Mouse (Mus musculus) ES-E14 (cell line): ENCODE data around the gene Sesn2. TPM values are rescaled to one million over a fixed set of nuclear protein-coding genes. Genes with fewer than 3 reads are reported as not detected.

Source experiments
- DNase-seq: peaks from one replicate; pipeline ENCODE4 v3.0.0-alpha.2; 2013; ENCODE audit warnings: low read depth, low spot score
- H3K27ac ChIP-seq: 2 replicates; pipeline ENCODE4 v1.5.1; 2012; ENCODE audit warnings: low read depth, mild to moderate bottlenecking, low read length, moderate library complexity, mixed read lengths; ENCODE audit not compliant: poor library complexity, insufficient read depth, severe bottlenecking
- H3K36me3 ChIP-seq: 2 replicates; pipeline ENCODE4 v1.6.1; 2012; ENCODE audit warnings: mild to moderate bottlenecking, low read length, moderate library complexity, mixed read lengths; ENCODE audit not compliant: control insufficient read depth, poor library complexity, insufficient read depth, severe bottlenecking
- H3K4me1 ChIP-seq, 2 experiments: fragments of 150-350 bp in 1 of 2; sonication (generic) in 1 of 2; 2 replicates each; pipeline ENCODE4 v1.6.1; 2012; ENCODE audit warnings: low read length in 2 of 2, mild to moderate bottlenecking in 1 of 2, mixed read lengths in 1 of 2; ENCODE audit not compliant: control insufficient read depth in 2 of 2, insufficient read depth in 2 of 2, poor library complexity in 1 of 2
- H3K4me3 ChIP-seq, 2 experiments: fragments of 150-350 bp in 1 of 2; sonication (generic) in 1 of 2; 2 replicates each; pipeline ENCODE4 v1.5.1; 2012; ENCODE audit warnings: low read length in 2 of 2, low read depth in 1 of 2, mild to moderate bottlenecking in 1 of 2, mixed read lengths in 1 of 2; ENCODE audit not compliant: insufficient read depth in 1 of 2, poor library complexity in 1 of 2, severe bottlenecking in 1 of 2
- H3K9ac ChIP-seq: 2 replicates; pipeline ENCODE4 v1.6.1; 2012; ENCODE audit warnings: low read depth, mild to moderate bottlenecking, low read length, mixed read lengths; ENCODE audit not compliant: poor library complexity, insufficient read depth, severe bottlenecking
- H3K9me3 ChIP-seq: fragments of 150-350 bp; sonication (generic); 2 replicates; pipeline ENCODE4 v1.6.1; 2012; ENCODE audit warnings: low read depth, mild to moderate bottlenecking, low read length; ENCODE audit not compliant: control insufficient read depth, insufficient read depth
- CHD2 ChIP-seq: IDR thresholded peaks from 2 replicates; pipeline ENCODE4 v1.6.1; 2014; ENCODE audit warnings: mild to moderate bottlenecking, low read depth, low read length, inconsistent platforms
- HCFC1 ChIP-seq: IDR thresholded peaks from 2 replicates; pipeline ENCODE4 v1.6.1; 2012; ENCODE audit warnings: low read length, inconsistent platforms, borderline replicate concordance; ENCODE audit not compliant: insufficient read depth
- MAFK ChIP-seq: IDR thresholded peaks from 2 replicates; pipeline ENCODE4 v1.6.1; 2014; ENCODE audit warnings: mild to moderate bottlenecking, low read depth, low read length, inconsistent platforms; ENCODE audit not compliant: insufficient read depth
- ZC3H11A ChIP-seq: IDR thresholded peaks from 2 replicates; pipeline ENCODE4 v1.6.1; 2012; ENCODE audit warnings: low read depth, mild to moderate bottlenecking, inconsistent platforms, low read length, borderline replicate concordance
- ZNF384 ChIP-seq: IDR thresholded peaks from 2 replicates; pipeline ENCODE4 v1.6.1; 2012; ENCODE audit warnings: low read depth, low read length, inconsistent platforms
- in situ Hi-C, 2 experiments: fragments of 600-800 bp; cut with MboI; formaldehyde crosslinking; loops; one replicate each; pipeline ENCODE4 v1.15.1; 2025; ENCODE audit warnings: low sequenced_read_pairs in 2 of 2, inconsistent platforms in 1 of 2; ENCODE audit not compliant: unreplicated experiment in 2 of 2
- total RNA-seq: library from RNA; depleted of rRNA; stranded (reverse); fragments of 300-350 nt; gene quantifications from 2 replicates; pipeline ENCODE4 v1.2.3, GENCODE M21; 2012

Gene Sesn2
- total RNA-seq, 1 experiment, result 75.8 TPM

DNA sequence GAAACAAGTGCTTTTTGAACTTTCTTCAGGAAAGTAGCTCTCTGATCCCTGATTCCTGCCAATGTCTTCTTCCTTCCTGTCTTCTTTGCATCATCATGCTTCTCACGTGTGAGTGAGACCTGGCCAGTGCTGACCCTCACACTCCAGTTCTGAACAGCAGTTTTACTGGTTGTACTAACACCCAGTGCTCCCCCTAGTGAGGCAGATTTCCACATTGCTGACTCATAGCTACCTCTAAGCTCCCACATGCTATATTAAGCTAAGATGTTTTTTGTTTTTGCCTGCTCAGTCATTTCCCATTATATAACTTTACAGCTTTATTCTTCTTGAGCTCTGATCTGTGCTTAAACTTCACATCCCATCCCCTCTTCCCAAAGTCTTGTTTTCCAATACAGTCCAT lies 32.4 kb upstream of the Sesn2 start:
- H3K9ac ChIP-seq, result no peak overlapping the region
- in situ Hi-C loops, result no loop called here
- H3K36me3 ChIP-seq, result peaks cover 52% of the 10 kb centered on the region
- H3K9me3 ChIP-seq, result no peaks in the 10 kb centered on the region
- peaks cover 0 to 5% of the 10 kb centered on the region in 2 experiments; a peak in 1 of 4 replicates for H3K4me1 ChIP-seq
- TF ChIP-seq HCFC1, result no peak
- no peak for TF ChIP-seq ZC3H11A
- TF ChIP-seq MAFK, result 0 out of 2 replicates have a peak, but pooled peaks have one; percentile 22
- no peak for TF ChIP-seq ZNF384
- no peak for TF ChIP-seq CHD2
- H3K27ac ChIP-seq, result no peak overlapping the region
- no peak for DNase-seq
- no peak overlapping the region for H3K4me3 ChIP-seq

DNA sequence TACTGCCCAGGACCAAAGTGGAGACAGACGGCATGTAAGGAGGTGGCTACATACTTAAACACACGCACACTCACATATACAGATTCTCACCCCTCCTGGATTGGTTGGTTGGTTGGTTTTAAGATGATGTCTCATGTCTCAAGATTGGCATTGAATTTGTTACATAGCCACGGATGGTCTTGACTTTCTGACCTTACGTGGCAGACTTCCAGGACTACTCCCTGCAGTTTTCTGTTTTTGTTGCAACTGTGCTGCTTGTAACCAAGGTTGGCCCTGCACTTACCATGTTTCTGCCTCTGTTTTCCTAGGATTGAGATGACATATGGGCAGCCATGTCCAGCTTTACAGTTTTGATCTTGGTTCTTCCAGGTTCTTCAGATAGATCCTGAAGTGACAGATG lies 31.1 kb upstream of the Sesn2 start:
- TF ChIP-seq ZC3H11A, result no peak
- no peak for TF ChIP-seq MAFK
- TF ChIP-seq HCFC1, result no peak
- no peak for TF ChIP-seq CHD2
- no peak for TF ChIP-seq ZNF384

DNA sequence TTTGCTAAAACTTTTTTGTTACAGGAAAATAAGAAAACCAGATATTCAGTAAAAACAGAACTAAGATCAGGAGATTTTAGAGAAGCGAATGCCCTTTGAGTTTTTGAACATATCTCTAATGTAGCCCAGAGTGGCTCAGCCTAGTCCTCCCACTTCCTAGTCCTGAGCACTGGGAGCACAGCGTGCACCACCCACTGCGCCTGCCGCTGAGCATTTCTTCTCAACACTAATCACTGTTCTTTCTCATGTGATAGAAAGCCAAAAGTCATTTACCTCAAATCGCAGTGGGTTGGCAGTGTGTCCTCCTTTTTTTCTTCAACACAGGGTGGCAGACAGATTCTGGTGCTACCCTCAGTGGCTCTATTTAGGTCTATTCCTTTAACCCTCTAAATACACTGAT lies 29.2 kb upstream of the Sesn2 start:
- no peaks in the 10 kb centered on the region for H3K9me3 ChIP-seq

More for the DNA sequence above, 31.1 kb upstream of the Sesn2 start:
- no peak overlapping the region for H3K9ac ChIP-seq
- DNase-seq, result no peak
- H3K9me3 ChIP-seq, result no peaks in the 10 kb centered on the region
- peaks cover 0 to 10% of the 10 kb centered on the region in 2 experiments for H3K4me1 ChIP-seq
- no peak overlapping the region for H3K4me3 ChIP-seq
- H3K36me3 ChIP-seq, result peaks cover 45% of the 10 kb centered on the region
- H3K27ac ChIP-seq, result no peak overlapping the region
- in situ Hi-C loops, result no loop called here

DNA sequence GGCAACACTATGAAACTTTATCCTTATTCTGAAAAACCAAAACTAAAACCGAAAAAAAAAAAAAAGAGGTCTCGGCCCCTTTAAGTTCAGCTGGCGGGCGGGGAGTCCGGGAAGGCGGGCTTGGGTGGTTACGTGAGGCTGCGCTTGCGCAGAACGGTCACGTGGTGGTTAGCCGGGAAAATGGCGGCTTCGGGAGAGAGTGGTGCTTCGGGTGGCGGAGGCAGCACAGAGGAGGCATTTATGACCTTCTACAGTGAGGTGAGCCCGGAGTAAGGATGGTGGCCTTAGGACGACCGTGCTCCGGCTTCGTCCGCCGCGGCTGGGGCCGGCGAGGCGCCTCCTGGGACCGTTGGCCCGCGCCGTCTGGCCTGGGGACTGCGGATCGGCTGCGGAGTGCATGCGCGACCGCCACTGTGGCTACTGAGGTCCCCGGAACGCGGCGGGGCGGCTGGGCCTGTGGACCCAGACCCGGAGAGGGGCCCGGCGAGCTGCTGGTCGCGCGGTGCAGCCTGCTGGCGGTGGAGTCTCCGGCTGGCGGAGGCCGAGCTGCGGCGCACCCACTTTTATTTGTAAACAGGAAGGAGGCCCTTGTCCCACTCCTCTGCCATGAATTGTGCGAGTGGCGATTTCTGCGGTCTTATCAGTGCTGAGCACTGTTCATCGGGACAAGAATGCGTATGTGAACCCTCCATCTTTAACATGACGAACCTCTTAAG lies 25.3 kb upstream of the Sesn2 start, which contains the start of gene Dnajc8:
TSS of gene Dnajc8 (plus strand) at position 145 of the 716 bp plus-strand sequence.
- Histone ChIP-seq H3K27ac (peak within 1 kb of the TSS; percentile 90), H3K4me3 (peak within 1 kb of the TSS; percentile 88 to 92), H3K36me3 (peaks cover 13% of the 10 kb centered on the region), H3K9ac (peak within 1 kb of the TSS; percentile 96), H3K4me1 (peaks cover 7 to 8% of the 10 kb centered on the region in 2 experiments), H3K9me3 (no peaks in the 10 kb centered on the region)
- DNase-seq, result peak; percentile 92
- TF ChIP-seq MAFK (0 out of 2 replicates have a peak, but pooled peaks have one; percentile 1), CHD2 (no peak), ZNF384 (peak; percentile 97), HCFC1 (peak; percentile 30; the same call in 1 of the 2 replicates)
- in situ Hi-C loops, result no loop called here

More for the DNA sequence above, 29.2 kb upstream of the Sesn2 start:
- Histone ChIP-seq H3K9ac (no peak overlapping the region), H3K27ac (no peak overlapping the region), H3K4me3 (no peak overlapping the region), H3K36me3 (peaks cover 36% of the 10 kb centered on the region), H3K4me1 (peaks cover 4 to 7% of the 10 kb centered on the region in 2 experiments)
- no peak for DNase-seq
- in situ Hi-C loops, result no loop called here
- TF ChIP-seq HCFC1, result no peak
- TF ChIP-seq CHD2, result no peak
- TF ChIP-seq MAFK, result no peak
- no peak for TF ChIP-seq ZC3H11A
- TF ChIP-seq ZNF384, result no peak
